Mouse (Mus musculus) cerebellum, postnatal 4 days (tissue): Measurements from ENCODE around the gene Anks1.

ENCODE experiments used
- DNase-seq, 2 experiments: peaks; one replicate each; pipeline ENCODE4 v3.0.0; 2022; ENCODE audit warnings: low spot score in 2 of 2, mixed read lengths in 1 of 2

The Anks1 gene

DNA sequence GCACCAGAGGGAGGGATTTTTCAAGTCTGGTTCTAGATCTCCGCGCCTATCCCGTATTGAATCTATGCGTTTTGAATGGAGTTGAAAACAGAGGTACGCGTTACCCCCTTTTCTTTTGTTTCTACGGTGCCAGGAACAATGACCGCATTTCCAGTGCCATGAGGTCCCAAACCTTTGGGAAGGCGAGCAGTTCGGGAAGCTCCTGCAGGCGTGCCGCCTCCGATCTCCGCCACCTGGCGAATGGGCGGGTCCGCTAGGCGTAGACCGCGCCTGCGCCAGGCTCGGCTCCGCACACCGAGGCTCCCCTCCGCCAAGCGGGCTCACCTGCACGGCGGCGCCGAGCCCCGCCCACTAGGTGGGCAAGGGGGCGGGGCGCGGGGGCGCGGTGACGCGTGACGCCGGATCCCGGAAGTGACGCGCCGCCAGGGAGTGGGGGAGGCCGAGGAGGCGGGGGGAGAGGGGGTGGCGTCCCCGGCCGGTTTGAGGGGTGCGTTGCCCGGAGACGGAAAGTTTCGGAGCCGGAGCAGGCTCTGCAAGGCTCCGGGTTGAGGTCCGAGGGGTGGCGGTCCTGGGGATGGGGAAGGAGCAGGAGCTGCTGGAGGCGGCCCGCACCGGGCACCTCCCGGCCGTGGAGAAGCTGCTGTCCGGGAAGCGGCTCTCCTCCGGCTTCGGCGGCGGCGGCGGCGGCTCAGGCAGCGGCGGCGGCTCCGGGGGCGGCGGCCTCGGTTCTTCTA, at the start of gene Anks1:
Gene Anks1 (plus strand): TSS at position 419 of the 734 bp plus-strand sequence.
- DNase-seq, result peak; percentile 76 to 88

DNA sequence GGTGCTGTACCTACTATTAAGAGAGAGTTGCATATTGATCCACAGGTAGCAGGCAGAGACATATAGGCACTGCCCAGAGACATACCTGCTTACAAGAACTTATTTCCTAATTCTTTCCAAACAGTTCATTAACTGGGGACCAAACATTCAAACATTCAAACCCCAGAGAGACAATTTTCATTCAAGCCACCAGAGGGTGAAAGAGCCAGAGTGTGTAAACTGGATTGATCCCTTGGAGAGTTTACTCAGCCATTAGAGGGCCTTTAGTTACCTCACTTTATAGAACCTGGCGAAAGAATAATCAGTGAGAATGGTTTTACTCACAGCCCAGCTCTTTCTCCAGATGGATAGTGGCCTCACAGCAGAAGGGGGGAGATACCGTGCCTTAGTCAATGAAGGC, 43.6 kb upstream of the Anks1 start:
- DNase-seq, result no peak

DNA sequence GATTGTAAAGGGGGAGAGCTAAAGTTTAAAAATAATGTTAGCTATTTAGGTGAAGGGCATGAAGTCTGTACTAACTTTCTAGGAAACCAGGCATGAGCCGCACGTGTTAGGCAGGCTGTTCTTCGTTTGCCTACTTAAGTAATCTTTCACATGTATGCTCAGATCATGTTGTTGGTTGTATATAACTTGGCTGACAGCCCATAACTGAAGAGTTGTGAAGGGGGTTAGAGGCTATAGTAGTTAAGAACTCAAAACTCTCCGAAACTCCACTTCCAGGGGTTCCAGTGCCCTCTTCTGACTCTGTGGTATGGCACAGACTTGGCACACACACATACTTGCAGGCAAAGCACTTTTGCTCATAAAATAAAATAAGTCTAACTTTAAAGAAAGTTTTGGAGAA, 42.4 kb upstream of the Anks1 start:
- DNase-seq, result no peak

DNA sequence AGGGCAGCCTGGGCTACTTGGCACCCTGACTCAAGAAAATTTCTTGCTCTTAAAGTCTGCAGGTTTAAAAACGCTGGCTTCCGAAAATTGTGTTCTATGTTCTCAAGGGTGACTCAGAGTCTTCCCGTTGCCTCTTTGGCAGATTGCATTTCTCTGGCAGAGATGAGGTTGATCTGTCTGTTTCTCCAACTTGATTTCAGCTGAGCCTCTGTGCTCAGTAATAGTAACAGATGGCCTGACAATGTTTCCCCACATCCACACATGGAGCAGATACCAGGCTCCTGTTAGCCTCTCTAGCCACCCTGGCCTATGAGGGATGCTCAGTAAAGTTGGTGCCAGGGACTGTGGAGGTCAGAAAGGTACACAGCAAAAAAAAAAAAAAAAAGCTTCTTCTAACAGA, 37.3 kb upstream of the Anks1 start:
- no peak for DNase-seq

DNA sequence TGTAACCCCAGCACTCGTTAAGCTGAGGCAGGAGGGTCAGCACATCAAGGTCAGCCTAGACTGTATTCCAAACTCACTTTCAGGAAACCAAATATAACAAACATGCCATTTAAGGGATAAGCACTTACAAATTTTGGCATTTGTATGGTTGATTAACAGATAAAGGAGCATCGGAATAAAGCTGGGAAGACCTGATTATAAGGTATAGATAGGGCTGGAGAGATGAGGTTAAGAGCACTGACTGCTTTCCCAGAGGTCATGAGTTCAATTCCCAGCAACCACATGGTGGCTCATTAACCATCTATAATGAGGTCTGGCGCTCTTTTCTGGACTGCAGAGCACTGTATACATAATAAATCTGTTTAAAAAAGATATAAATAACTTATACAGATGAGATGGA, 35.5 kb upstream of the Anks1 start:
- DNase-seq, result no peak

DNA sequence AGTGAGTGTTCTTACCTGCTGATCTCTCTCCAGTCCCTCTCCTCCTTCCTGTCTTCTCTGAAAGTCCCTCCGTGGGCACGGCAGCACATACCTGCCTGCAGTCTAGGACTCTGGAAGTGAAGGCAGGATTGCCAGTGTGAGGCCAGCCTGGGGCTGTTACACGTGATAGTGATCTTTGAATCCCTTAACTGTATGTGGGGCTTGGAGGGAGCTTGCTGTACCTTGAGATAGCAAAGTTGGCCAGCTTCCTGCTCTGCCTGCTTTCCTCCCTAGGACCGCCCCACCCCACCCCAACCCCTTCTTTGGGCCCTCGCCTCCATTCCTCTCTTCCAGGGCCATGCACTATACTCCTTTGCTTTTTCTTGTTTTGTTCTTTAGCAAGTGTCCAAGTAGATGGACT, 34.6 kb upstream of the Anks1 start:
- no peak for DNase-seq

GRCm38 (mm10) chr17:27881518-27881917, 27.6 kb upstream of the Anks1 start:
- DNase-seq, result no peak

- no peak for DNase-seq
Observed at GRCm38 (mm10) chr17:27883129-27883528, 26.0 kb upstream of the Anks1 start.

DNA sequence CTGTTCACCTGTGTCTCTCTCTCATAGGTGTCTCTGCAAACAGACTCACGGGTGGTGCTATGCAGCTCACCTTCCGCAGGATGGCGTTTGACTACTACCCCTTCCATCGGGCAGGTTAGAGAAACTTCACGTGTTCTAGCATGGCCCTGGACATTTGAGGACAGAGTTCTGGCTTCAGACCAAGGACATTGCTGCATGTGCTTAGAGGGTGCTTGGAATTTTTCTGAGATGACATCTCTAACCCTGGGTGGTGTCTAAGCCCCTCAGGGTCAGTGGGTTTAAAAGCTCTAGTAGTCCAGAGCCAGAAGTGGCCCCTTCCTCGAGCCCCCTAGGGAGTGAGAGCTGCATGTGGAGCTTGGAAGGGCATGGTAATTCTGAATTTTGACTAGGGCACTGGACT, 25.1 kb upstream of the Anks1 start:
- no peak for DNase-seq

GRCm38 (mm10) chr17:27886499-27887210, 22.5 kb upstream of the Anks1 start:
- no peak for DNase-seq

GRCm38 (mm10) chr17:27907512-27908205, 1.4 kb upstream of the Anks1 start:
- DNase-seq, result peak; percentile 93 to 97

- DNase-seq, result peak in 1 of 2 experiments; percentile 37
Observed at GRCm38 (mm10) chr17:27908206-27908887, 759 bp upstream of the Anks1 start.

GRCm38 (mm10) chr17:27909622-27910500, 755 bp downstream of the Anks1 start, which contains the start of gene Taf11:
Taf11 (minus strand) TSS chr17:27909844.
- peak; percentile 38 to 64 for DNase-seq

DNA sequence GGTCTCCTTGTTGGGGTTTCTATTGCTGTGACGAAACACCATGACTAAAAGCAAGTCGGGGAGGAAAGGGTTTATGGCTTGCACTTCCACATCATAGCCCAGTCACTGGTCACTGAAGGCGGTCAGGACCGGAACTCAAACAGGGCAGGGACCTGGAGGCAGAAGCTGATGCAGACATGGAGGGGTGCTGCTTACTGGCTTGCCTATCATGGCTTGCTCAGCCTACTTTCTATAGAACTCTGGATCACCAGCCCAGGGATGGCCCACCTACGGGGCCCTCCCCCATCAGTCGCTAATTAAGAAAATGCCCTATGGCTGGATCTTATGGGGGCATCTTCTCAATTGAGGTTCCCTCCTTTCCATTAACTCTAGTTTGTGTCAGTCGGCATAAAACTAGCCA, 2.3 kb downstream of the Anks1 start:
- no peak for DNase-seq

- no peak for DNase-seq
Observed at GRCm38 (mm10) chr17:27914742-27915141, 5.6 kb downstream of the Anks1 start.

- no peak for DNase-seq
Observed at GRCm38 (mm10) chr17:27916366-27916765, 7.3 kb downstream of the Anks1 start.

DNA sequence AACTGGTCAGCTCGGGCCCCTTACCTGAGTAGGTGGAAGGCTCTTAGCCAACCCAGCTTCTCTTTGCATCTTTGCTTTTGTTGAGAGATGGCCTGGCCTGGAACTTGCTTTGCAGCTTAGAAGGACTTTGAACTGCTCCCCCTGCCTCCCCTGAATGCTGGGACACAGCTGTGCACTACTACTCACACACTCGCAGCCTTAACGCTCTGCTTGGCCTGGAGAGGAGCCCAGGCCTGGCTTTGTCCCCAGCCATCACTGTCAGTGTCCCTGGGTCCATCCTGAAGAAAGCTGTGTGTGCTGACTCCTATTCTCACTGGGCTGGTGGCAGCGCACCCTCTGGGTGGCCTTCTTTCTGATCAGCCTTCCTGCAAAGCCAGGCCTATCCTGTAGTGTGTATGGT, 11.6 kb downstream of the Anks1 start:
- DNase-seq, result peak in 1 of 2 experiments; percentile 33

DNA sequence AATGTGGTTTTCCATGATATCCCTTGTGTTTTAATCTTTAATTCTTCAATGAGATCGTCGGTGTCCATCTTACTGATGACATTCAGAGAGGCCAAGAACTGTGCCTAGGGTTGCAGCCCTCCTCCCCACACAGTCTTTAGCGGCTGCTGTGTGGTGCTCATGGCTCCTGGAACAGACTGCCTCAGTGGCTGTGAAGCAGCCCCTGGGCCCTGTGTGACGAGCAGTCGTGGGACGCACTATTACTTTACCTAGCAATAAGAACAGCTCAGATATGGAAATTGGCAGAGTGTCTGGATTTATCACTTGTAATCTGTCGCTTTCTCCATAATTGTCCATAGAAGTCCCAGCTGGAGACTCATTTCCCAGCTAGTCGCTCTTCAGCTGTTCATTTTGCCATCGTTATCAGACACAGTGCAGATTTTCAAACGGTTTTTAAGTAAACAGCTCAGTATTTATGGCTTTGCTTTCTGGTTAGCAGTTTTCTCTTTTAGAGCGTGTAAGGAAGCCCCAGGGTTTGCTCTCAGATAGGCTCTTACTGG, 13.1 kb downstream of the Anks1 start:
- DNase-seq, result no peak

GRCm38 (mm10) chr17:27925054-27925453, 15.9 kb downstream of the Anks1 start:
- no peak for DNase-seq

- no peak for DNase-seq
Observed at GRCm38 (mm10) chr17:27925504-27925903, 16.4 kb downstream of the Anks1 start.

- DNase-seq, result no peak
Observed at GRCm38 (mm10) chr17:27930291-27930690, 21.2 kb downstream of the Anks1 start.
